Mouse (Mus musculus): ENCODE measurements around the gene Coro7. TPM values are rescaled to one million over a fixed set of nuclear protein-coding genes. Genes with fewer than 3 reads are reported as not detected.
"Not testable (repeated sequence)": the region's sequence is repeated elsewhere in the genome, so short reads cannot be mapped to it uniquely, and the experiment has no call there.

The Coro7 gene
- polyA plus RNA-seq, 1 experiment: 42.9 TPM

DNA sequence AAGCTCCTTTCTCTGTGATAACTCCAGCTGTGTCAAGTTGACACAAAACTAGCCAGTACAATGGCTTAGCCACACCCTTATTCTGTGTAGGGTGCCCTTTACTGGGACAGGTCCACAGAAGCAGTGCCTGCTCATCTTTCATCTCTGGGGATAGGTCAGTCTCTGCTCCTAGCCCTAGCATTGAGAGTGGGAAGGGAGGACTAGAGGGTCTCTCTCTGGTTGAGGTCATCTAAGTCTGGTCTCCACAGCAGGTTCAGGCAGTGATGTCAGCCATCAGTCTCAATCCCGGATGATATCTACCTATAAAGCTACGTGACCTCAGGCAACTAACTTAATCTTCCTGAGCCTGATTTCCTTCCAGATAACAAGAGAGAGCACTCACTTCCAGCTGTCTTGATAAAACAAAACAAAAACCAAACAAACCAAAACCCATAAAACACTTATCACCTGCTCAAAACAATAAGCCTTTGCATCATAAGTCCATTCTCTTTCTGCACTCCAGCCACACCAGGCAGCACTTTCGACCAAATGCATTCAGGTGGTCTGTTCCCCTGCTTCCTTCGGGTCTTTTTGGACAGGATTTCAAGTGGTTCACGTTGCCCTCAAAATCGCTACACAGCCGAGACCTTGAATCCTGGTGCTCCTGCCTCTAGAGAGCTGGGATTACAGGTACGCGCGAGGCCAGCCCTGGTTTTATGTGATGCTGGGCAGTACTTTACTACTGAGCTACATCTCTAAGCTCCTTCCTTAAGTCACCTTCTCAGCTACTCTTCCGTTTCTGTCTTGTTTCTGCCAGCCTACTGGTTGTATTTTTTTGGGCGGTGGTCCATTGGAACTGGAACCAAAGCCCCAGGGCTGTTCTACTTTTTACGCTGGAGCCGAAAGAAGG is 93.7 kb downstream of the Coro7 start:
- DNase-seq (ENCODE audit: low read depth, low spot score): no peak
- 3% methylated on average over 14 of the region's 14 CpGs for WGBS

DNA sequence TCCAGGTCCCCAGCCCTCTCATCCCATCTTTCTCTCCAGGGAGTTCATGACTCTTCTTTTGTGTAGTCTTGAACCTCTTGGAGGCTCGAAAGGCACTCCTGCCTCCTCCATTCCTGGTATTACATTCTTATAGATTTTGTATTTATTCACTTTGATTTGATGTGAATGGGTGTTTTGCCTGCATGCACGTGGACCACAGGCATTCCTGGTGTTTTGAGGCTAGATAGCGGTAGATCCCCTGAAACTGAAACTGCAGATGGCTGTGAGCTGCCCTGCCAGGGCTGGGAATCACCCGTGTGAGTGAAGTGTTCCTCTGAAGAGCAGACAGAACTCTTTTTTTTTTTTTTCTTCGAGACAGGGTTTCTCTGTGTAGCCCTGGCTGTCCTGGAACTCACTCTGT is 95.1 kb downstream of the Coro7 start:
- no peak for DNase-seq (ENCODE audit: low read depth, low spot score)
- WGBS: 59% methylated on average over 5 of the region's 5 CpGs

DNA sequence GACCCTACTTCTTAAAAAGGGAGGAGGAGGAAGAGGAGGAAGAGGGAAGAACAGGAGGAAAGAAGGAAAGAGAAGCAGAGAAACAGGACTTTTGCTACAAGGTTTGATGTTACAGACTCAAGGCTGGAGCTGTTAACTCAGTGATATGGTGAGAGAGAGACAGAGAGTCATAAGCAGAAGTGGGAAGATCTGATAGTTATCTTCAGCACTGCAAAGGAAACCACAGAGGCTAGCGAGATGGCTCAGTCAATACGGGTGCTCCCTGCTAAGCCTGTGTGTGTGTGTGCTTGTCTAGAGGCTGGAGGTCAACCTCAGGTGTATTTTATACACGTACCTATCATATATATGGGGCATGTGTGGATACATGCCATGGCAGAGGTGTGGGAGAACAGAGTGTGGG is 95.8 kb downstream of the Coro7 start:
- 70% methylated on average over 3 of the region's 3 CpGs for whole genome bisulfite sequencing
- DNase-seq (ENCODE audit: low read depth, low spot score): no peak

DNA sequence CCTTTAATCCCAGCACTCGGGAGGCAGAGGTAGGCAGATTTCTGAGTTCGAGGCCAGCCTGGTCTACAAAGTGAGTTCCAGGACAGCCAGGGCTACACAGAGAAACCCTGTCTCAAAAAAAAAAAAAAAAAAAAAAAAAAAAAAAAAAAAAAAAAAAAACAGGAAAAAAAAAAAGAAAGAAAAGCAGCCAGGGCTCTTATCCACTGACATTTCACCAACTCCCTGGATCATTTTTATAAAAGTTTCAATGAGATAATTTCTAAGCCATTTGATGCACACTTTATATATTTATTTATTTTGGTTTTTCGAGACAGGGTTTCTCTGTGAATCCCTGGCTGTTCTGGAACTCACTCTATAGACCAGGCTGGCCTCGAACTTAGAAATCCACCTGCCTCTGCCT is 98.4 kb downstream of the Coro7 start:
- not testable (repeated sequence) for DNase-seq (ENCODE audit: low read depth, low spot score)
- WGBS: 92% methylated on average over 4 of the region's 4 CpGs

DNA sequence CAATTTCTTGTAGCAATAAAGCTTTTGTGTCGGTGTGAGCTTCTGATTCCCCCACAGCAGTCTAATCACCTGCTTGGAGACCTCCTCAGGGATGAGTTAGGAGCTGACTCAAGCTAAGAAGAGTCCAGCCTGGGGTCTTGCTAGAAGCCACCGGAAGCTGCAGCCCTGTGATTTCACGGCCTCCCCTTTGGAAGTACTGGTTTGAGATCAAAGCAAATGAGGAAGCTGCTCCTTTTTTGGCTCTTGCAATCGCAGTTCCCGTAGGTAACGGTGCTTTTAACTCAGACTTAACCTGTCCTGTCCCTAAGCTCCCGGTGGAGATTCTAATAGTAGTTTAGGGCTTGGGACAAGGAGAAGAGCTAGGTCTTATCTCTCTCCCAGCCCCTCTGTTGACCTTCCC is 100.9 kb downstream of the Coro7 start:
- 58% methylated on average over 7 of the region's 7 CpGs for WGBS
- DNase-seq (ENCODE audit: low read depth, low spot score): no peak

DNA sequence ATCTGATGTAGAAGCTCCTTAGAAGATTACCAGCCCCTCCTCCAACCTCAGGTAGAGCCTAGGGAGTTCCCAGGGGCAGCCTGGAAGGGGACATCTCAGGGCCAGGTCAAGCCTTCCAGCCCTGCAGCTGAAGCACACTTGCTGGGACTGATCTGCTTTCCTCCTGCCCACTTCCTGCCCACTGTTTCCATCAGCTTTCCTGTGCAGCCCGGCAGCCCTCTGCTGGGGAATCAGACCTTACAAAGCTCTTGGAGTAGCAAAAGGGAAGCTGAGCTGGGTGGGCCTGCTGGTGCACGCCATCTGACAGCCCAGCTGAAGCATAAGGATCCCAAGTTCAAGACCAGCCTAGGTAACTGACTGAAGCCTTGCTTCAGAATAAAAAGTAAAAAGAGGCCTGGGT is 102.7 kb downstream of the Coro7 start:
- 70% methylated on average over 2 of the region's 2 CpGs for WGBS
- no peak for DNase-seq (ENCODE audit: low read depth, low spot score)

Other genes starting within 250 kb of the Coro7 start
- 2.9 and 3.3 TPM in 2 replicates for gene Srl, start 138.0 kb downstream of the Coro7 start, polyA plus RNA-seq (2012; rRNA removed)
- 11.1 and 13.2 TPM in 2 replicates for gene Tfap4, start 119.9 kb downstream of the Coro7 start, polyA plus RNA-seq (2012; rRNA removed)
- 8.1 TPM in 2 replicates for gene Glis2, start 85.1 kb downstream of the Coro7 start, polyA plus RNA-seq (2012; rRNA removed)
- 12.2 and 16.5 TPM in 2 replicates for gene Pam16, start 54.8 kb downstream of the Coro7 start, polyA plus RNA-seq (2012; rRNA removed)
- 5.3 and 5.5 TPM in 2 replicates for gene Vasn, start 39.8 kb downstream of the Coro7 start, polyA plus RNA-seq (2012; rRNA removed)
- 31.3 and 35.5 TPM in 2 replicates for gene Dnaja3, start 39.8 kb downstream of the Coro7 start, polyA plus RNA-seq (2012; rRNA removed)
- gene Nmral1, start 39.6 kb upstream of the Coro7 start, polyA plus RNA-seq (2012; rRNA removed): 8.0 and 12.7 TPM in 2 replicates
- 27.8 and 34.5 TPM in 2 replicates for gene Hmox2, start 46.6 kb upstream of the Coro7 start, polyA plus RNA-seq (2012; rRNA removed)
- 29.6 and 56.2 TPM in 2 replicates for gene Cdip1, start 110.5 kb upstream of the Coro7 start, polyA plus RNA-seq (2012; rRNA removed)
- gene 4930562C15Rik, start 155.6 kb upstream of the Coro7 start, polyA plus RNA-seq (2012; rRNA removed): not detected in 2 replicates
- gene Ubald1, start 200.5 kb upstream of the Coro7 start, polyA plus RNA-seq (2012; rRNA removed): 25.5 and 26.1 TPM in 2 replicates
- gene Mgrn1, start 206.5 kb upstream of the Coro7 start, polyA plus RNA-seq (2012; rRNA removed): 102 and 116 TPM in 2 replicates